Mouse (Mus musculus): Measurements from ENCODE around the gene Gm20388.

Gene Gm20388

GRCm38 (mm10) chr8:123884721-123885565, 3974.3 kb downstream of the Gm20388 start:
- DNase-seq (ENCODE audit: low spot score in 2 of 2): peak; percentile 86 to 88

DNA sequence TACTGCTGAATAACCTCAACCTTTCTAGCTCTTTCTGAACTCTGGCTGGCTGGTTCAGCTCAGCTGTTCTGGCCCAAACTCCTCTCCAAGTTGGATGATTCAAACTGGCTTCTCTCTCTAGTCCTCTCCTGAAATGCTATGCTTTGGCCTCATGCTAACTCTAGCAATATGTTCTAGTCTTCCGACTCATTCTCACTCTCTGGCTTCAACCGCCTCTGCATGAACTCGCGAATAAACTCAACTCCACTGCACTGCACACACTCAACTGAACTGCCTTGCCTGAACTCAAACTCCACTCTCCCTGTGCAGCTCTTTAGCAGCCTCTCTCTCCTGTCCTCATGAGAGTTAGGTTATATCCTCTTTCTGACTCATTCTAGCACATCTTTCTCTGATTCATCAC, 3976.5 kb downstream of the Gm20388 start:
- no peak for DNase-seq (ENCODE audit: low spot score in 2 of 2)

DNA sequence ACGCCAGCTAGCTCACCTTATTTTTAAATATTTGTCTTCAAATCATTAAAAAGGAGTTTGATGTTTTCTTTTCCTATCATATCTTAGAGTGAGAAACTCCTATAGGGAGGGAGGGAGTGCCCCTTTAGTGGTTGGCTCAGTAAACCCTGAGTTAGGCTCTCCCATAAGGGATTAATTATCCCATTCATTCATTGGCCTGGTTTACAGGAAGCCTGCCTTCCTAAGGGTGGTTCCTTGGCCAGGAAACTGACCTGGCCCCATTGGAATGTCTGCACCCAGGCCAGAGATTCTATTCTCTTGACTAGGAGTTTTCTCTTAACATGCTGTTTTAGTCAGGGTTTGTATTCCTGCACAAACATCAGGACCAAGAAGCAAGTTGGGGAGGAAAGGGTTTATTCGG, 3977.3 kb downstream of the Gm20388 start:
- DNase-seq (ENCODE audit: low spot score in 2 of 2): no peak

- no peak for DNase-seq (ENCODE audit: low spot score in 2 of 2)
These were observed 3979.2 kb downstream of the Gm20388 start for GRCm38 (mm10) chr8:123889797-123890196.

DNA sequence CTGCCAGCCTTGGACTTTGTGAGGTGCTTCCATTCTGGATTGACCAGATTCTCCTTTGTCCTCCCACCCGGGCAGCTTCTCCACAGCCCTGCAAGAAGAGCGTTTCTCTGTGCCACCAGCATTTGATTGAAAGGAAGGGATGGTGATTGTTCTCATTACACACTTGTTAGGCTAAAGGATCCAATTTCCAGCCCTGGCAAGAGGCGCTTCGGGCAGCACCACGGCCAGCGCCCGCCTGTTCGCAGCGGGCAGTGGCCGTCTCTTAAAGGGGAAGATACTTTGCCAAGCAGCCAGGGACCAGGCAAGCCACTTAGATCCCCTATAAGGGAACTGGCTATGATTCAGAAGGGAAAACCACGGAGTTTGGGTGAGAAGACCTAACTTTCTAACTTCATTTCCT, 3980.6 kb downstream of the Gm20388 start:
- DNase-seq (ENCODE audit: low spot score in 2 of 2): no peak

DNA sequence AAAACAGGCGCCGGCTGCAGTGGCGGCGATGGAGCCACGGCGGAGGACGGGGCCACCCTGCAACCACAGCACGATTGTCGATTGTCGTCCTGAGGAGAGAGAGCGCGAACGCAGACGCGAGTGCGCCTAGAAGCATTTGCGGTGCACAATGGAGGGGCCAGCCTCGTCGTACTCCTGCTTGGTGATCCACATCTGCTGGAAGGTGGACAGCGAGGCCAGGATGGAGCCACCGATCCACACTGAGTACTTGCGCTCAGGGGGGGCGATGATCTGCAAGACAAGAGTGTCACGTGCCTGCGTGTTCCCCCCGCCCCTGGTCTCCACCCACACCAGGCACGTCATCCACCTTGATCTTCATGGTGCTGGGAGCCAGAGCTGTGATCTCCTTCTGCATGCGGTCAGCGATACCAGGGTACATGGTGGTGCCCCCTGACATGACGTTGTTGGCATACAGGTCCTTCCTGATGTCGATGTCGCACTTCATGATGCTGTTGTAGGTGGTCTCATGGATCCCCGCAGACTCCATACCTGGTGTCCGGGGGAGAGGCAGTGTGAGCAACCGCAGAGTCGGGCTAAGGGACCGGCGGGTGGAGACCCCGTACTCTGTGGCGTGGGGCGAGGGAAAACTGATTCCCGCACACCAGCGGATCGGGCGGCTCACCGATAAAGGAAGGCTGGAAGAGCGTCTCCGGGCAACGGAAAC, 3981.4 kb downstream of the Gm20388 start:
- peak; percentile 75 to 86 for DNase-seq (ENCODE audit: low spot score in 2 of 2)

- DNase-seq (ENCODE audit: low spot score in 2 of 2): no peak
These were observed 3982.0 kb downstream of the Gm20388 start for GRCm38 (mm10) chr8:123892586-123893155.

GRCm38 (mm10) chr8:123893413-123893812, 3982.8 kb downstream of the Gm20388 start:
- no peak for DNase-seq (ENCODE audit: low spot score in 2 of 2)

GRCm38 (mm10) chr8:123894502-123895097, 3984.0 kb downstream of the Gm20388 start, which contains the start of gene Acta1:
Gene Acta1 (minus strand): TSS chr8:123894751.
- no peak for DNase-seq (ENCODE audit: low spot score in 2 of 2)

- DNase-seq (ENCODE audit: low spot score in 2 of 2): no peak
These were observed 3984.6 kb downstream of the Gm20388 start for GRCm38 (mm10) chr8:123895230-123895629.

DNA sequence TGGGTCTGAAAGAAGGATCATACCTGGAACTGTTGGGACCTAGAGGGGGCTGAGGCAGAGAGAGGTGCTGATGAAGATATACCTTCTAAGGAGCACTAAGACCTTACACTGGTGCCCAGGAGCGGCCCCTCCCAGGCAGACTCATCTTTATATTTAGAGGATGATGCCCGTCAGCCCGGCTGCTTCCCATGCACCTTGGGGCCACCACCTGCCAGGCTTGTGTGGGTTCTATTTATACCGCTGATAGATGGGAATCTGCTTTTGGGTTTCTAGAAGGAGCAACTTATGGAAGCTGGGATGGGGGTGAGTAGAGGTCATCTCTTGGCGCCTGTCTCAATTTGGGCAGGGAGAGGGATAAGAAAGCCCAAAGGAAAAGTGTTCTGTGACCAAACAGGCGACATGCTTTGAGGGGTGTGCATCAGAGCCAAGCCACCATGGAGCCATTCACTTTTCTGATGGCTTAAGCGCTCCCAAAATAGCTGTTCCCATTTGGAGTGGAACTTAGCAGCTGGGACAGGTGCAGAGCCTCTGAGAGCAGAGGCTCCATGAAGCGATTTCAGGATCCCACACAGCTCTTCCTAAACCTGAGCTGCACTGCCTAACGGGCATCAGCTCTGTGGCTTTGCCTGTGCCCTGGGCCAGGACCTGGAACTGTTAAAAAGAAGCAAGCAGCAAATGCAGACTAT, 3985.2 kb downstream of the Gm20388 start:
- no peak for DNase-seq (ENCODE audit: low spot score in 2 of 2)

DNA sequence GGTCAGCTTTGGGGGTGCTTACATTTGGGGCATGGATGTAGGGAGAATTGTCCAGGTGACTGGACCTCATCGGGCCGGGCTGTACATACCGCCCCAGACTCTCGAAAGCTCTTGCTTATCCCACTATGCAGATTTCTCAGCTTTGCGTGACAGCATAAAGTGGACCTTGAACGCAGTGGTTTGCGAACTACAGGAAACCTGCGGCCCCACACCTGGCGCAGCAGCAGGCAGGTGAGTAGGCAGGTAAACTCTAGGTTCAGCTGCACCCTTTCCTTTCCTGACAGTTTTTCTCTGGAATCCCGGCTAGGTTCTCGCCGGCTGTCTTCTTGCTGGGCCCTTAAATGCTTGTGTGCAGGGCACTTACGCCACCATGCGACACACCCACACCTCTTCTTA, 3985.7 kb downstream of the Gm20388 start:
- DNase-seq (ENCODE audit: low spot score in 2 of 2): no peak

DNA sequence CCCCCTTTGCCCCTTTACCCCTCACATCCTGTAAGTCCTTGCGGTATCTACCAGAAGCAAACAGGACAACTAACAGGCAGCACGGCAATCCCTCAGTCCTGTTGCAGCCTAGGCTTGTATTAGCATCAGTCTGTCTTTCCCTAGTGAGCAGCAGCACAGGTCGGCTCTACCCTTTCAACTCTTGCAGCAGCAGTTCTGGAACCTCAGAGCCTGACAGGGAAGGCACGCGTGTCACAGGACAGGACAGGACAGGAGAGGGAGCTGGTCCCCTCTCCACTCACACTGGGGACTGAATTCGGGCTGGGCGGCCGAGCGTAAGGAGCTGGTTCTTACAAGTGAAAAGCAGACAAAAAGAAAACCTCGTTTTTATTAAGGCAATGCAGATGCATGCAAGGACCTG, 3986.1 kb downstream of the Gm20388 start:
- no peak for DNase-seq (ENCODE audit: low spot score in 2 of 2)

GRCm38 (mm10) chr8:123898576-123898975, 3987.9 kb downstream of the Gm20388 start:
- no peak for DNase-seq (ENCODE audit: low spot score in 2 of 2)

GRCm38 (mm10) chr8:123899366-123899765, 3988.7 kb downstream of the Gm20388 start:
- no peak for DNase-seq (ENCODE audit: low spot score in 2 of 2)

DNA sequence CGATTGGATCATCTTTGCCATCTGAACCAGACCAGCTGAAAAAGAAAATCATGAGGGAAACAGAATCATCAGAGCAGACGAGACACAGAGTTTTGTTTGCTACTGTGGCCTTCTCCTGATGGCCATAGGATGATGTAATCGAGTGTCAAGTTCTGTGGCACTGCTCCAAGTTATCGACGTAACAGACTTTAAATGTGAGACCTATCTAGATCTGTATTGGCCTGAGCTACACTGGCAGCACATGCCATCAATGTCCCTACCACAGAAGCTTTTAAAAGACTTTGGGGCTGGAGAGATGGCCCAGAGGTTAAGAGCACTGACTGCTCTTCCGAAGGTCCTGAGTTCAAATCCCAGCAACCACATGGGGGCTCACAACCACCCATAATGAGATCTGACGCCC, 3992.0 kb downstream of the Gm20388 start:
- no peak for DNase-seq (ENCODE audit: low spot score in 2 of 2)

DNA sequence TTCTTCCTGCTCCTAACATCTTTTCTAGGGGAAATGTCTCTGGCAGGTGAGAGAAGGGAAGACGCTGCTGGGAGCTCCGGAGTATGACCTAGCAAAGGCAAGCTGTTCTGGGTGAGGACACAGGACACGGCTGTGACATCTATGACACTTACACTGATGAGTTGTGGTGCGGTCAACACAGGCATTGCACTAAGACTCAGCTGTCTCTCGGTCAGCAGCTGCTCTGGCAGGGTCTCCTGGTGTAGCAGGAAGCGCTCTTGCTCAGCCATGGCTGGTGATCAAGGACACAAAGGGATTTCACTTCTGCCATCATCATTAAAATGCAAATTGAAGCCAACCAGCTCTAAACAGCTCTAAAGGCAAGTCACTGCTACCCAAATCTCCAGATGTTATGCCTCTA, 3997.0 kb downstream of the Gm20388 start:
- DNase-seq (ENCODE audit: low spot score in 2 of 2): no peak

GRCm38 (mm10) chr8:123912265-123912664, 4001.6 kb downstream of the Gm20388 start:
- DNase-seq (ENCODE audit: low spot score in 2 of 2): peak; percentile 52 to 64

DNA sequence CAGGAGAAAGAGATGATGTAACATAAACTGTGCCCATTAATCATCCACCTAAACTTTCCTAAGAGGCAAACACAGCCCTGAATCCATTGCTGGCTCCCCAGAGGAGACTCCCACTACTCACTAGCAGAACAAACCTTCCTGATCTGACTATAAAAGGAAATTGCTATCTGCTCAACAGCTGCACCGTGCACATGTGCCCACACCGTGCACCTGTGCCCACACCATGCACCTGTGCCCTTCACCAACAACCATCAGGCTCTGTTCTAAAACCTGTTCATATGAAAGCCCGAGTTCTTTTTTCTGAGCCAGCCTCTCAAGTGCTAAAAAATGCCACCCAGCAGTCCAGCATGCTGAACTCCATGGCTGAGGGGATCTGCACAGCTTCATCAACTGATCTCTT, 4004.0 kb downstream of the Gm20388 start:
- DNase-seq (ENCODE audit: low spot score in 2 of 2): no peak

DNA sequence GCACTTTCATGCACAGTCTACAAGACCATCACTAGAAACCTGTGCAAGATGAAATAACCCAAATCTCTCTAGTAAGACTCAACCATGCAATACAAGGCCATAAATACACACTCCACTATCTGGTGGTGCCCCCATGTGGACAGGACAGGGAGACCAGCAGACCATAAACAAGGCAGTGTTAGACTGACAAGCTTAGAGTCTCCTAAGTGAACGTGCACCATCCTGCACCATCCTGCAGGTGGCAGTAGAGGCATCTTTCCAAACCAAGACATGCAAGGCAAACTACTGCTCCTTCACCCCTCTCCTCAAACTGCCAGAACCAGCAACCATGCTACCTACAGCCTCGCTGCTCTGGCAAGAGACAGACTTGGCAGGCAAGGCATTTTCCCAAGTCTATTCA, 4014.1 kb downstream of the Gm20388 start:
- peak; percentile 59 to 90 for DNase-seq (ENCODE audit: low spot score in 2 of 2)

- no peak for DNase-seq (ENCODE audit: low spot score in 2 of 2)
These were observed 4015.0 kb downstream of the Gm20388 start for GRCm38 (mm10) chr8:123925671-123926070.

DNA sequence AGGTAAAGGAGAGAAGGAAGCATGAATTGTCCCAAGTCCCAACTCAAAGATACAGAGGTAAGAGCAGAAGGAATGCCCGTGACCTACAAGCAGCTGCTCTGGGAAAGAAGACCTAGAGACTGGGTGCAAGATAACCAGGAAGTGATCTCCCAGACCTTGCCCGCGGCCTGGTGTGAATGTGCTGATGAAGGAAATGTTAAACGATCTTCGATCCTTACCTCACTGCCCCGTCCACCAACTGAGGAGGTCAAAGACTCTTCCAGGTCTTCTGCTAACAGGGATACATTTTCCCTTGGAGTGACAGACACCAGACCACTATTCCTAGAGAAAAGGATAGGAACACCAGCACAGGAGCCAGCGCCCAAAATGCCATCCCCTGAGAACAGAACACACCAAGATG, 4018.4 kb downstream of the Gm20388 start:
- DNase-seq (ENCODE audit: low spot score in 2 of 2): no peak

All from left cerebral cortex, adult 9 months (tissue).